Mouse (Mus musculus): ENCODE data around the gene Myh9. TPM values are rescaled to one million over a fixed set of nuclear protein-coding genes. Genes with fewer than 3 reads are reported as not detected.

Myh9 gene
- total RNA-seq, 1 experiment, result 152 TPM

- no peak overlapping the region for H3K9ac ChIP-seq (ENCODE audit: insufficient read depth, low read depth, low read length, poor library complexity, severe bottlenecking)
- H3K4me3 ChIP-seq (ENCODE audit: insufficient read depth in 1 of 2, low read depth in 1 of 2, low read length in 2 of 2, poor library complexity in 1 of 2, severe bottlenecking in 1 of 2), result no peak overlapping the region
- H3K27ac ChIP-seq (ENCODE audit: insufficient read depth, low read depth, low read length, poor library complexity, severe bottlenecking), result no peak overlapping the region
- no peak for DNase-seq (ENCODE audit: low read depth, low spot score)
- TF ChIP-seq ZNF384 (IDR thresholded peaks at IDR 0.05; ENCODE audit: low read depth, low read length) (no peak), CHD2 (IDR thresholded peaks at IDR 0.05; ENCODE audit: low read depth, low read length) (no peak), HCFC1 (IDR thresholded peaks at IDR 0.05; ENCODE audit: borderline replicate concordance, insufficient read depth, low read length) (no peak), ZC3H11A (IDR thresholded peaks at IDR 0.05; ENCODE audit: borderline replicate concordance, low read depth, low read length) (no peak), MAFK (IDR thresholded peaks at IDR 0.05; ENCODE audit: insufficient read depth, low read depth, low read length) (no peak)
- in situ Hi-C loops (cut with MboI; ENCODE audit: low sequenced_read_pairs in 2 of 2, unreplicated experiment in 2 of 2), result no loop called here
- H3K4me1 ChIP-seq (ENCODE audit: control insufficient read depth in 2 of 2, insufficient read depth in 2 of 2, low read length in 2 of 2, poor library complexity in 1 of 2), result peaks cover 9 to 20% of the 10 kb centered on the region in 2 experiments
- peaks cover 39% of the 10 kb centered on the region for H3K36me3 ChIP-seq (ENCODE audit: control insufficient read depth, insufficient read depth, low read length, poor library complexity, severe bottlenecking)
- H3K9me3 ChIP-seq (ENCODE audit: control insufficient read depth, insufficient read depth, low read depth, low read length), result no peaks in the 10 kb centered on the region
Observed at GRCm38 (mm10) chr15:77811099-77811760, 30.7 kb downstream of the Myh9 start.

DNA sequence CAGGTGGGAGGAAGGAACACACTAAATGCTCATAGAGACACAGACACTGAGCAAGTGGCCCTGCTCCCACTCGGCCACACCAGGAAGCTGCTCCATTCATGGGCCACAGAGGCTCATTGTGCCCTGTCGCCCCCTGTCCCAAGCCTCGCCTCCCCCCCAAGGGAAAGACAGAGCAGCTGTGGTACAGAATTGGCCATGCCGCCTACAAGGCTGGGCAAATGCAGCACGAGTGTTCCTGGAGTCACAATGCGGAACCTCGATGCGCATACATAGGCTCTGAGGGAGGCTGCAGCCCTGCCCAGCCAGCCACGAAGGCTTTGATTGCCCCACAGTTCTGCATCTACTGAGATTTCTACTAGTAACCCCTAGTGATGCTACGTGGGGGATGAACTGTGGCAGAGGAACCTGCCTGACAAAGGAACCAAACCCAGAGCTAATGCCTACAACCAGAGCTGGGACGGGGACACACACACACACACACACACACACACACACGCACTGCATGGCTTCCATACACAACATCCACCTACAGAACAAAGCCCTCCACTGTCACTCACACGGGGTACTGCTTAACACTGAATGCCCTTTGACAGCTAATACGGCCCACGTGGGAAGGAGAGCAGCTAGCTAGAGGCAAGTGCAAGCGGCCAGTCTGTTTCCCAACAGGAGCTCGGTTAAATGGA is 31.4 kb downstream of the Myh9 start:
- no peak overlapping the region for H3K9ac ChIP-seq (ENCODE audit: insufficient read depth, low read depth, low read length, poor library complexity, severe bottlenecking)
- no peak overlapping the region for H3K4me3 ChIP-seq (ENCODE audit: insufficient read depth in 1 of 2, low read depth in 1 of 2, low read length in 2 of 2, poor library complexity in 1 of 2, severe bottlenecking in 1 of 2)
- H3K9me3 ChIP-seq (ENCODE audit: control insufficient read depth, insufficient read depth, low read depth, low read length), result no peaks in the 10 kb centered on the region
- peaks cover 42% of the 10 kb centered on the region for H3K36me3 ChIP-seq (ENCODE audit: control insufficient read depth, insufficient read depth, low read length, poor library complexity, severe bottlenecking)
- no peak for DNase-seq (ENCODE audit: low read depth, low spot score)
- no peak overlapping the region for H3K27ac ChIP-seq (ENCODE audit: insufficient read depth, low read depth, low read length, poor library complexity, severe bottlenecking)
- TF ChIP-seq ZNF384 (IDR thresholded peaks at IDR 0.05; ENCODE audit: low read depth, low read length), result no peak
- TF ChIP-seq HCFC1 (IDR thresholded peaks at IDR 0.05; ENCODE audit: borderline replicate concordance, insufficient read depth, low read length), result no peak
- TF ChIP-seq ZC3H11A (IDR thresholded peaks at IDR 0.05; ENCODE audit: borderline replicate concordance, low read depth, low read length), result no peak
- TF ChIP-seq MAFK (IDR thresholded peaks at IDR 0.05; ENCODE audit: insufficient read depth, low read depth, low read length), result no peak
- no peak for TF ChIP-seq CHD2 (IDR thresholded peaks at IDR 0.05; ENCODE audit: low read depth, low read length)
- H3K4me1 ChIP-seq (ENCODE audit: control insufficient read depth in 2 of 2, insufficient read depth in 2 of 2, low read length in 2 of 2, poor library complexity in 1 of 2), result peaks cover 10 to 22% of the 10 kb centered on the region in 2 experiments
- in situ Hi-C loops (cut with MboI; ENCODE audit: low sequenced_read_pairs in 2 of 2, unreplicated experiment in 2 of 2), result no loop called here

DNA sequence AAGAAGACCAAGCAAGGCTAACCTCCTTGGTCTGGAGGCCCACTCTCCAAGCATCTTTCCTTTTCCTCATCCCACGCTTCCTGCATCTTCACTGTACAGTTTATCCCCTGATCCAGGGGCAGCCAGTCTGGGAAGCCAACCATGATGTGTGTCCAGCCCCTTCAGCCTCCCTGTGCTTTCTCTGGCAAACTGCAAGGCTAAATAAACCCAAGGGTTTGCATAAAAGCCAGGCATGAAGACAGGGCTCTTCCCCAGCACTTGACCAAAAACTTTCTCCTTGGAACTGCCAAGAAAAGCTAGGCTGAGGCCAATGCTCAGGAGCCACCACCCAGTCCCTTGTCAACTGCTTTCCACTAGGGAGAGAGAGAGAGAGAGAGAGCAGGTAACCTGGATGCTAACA is 32.5 kb downstream of the Myh9 start:
- in situ Hi-C loops (cut with MboI; ENCODE audit: low sequenced_read_pairs in 2 of 2, unreplicated experiment in 2 of 2), result no loop called here
- Histone ChIP-seq H3K9me3 (ENCODE audit: control insufficient read depth, insufficient read depth, low read depth, low read length) (no peaks in the 10 kb centered on the region), H3K9ac (ENCODE audit: insufficient read depth, low read depth, low read length, poor library complexity, severe bottlenecking) (no peak overlapping the region), H3K4me1 (ENCODE audit: control insufficient read depth in 2 of 2, insufficient read depth in 2 of 2, low read length in 2 of 2, poor library complexity in 1 of 2) (peaks cover 7 to 19% of the 10 kb centered on the region in 2 experiments), H3K36me3 (ENCODE audit: control insufficient read depth, insufficient read depth, low read length, poor library complexity, severe bottlenecking) (peaks cover 45% of the 10 kb centered on the region), H3K4me3 (ENCODE audit: insufficient read depth in 1 of 2, low read depth in 1 of 2, low read length in 2 of 2, poor library complexity in 1 of 2, severe bottlenecking in 1 of 2) (no peak overlapping the region), H3K27ac (ENCODE audit: insufficient read depth, low read depth, low read length, poor library complexity, severe bottlenecking) (no peak overlapping the region)
- DNase-seq (ENCODE audit: low read depth, low spot score), result no peak
- no peak for TF ChIP-seq ZC3H11A (IDR thresholded peaks at IDR 0.05; ENCODE audit: borderline replicate concordance, low read depth, low read length)
- no peak for TF ChIP-seq CHD2 (IDR thresholded peaks at IDR 0.05; ENCODE audit: low read depth, low read length)
- no peak for TF ChIP-seq ZNF384 (IDR thresholded peaks at IDR 0.05; ENCODE audit: low read depth, low read length)
- TF ChIP-seq MAFK (IDR thresholded peaks at IDR 0.05; ENCODE audit: insufficient read depth, low read depth, low read length), result no peak
- no peak for TF ChIP-seq HCFC1 (IDR thresholded peaks at IDR 0.05; ENCODE audit: borderline replicate concordance, insufficient read depth, low read length)

GRCm38 (mm10) chr15:77807264-77807585 is 34.8 kb downstream of the Myh9 start:
- no peak for DNase-seq (ENCODE audit: low read depth, low spot score)
- TF ChIP-seq MAFK (IDR thresholded peaks at IDR 0.05; ENCODE audit: insufficient read depth, low read depth, low read length), result no peak
- TF ChIP-seq ZC3H11A (IDR thresholded peaks at IDR 0.05; ENCODE audit: borderline replicate concordance, low read depth, low read length), result no peak
- TF ChIP-seq CHD2 (IDR thresholded peaks at IDR 0.05; ENCODE audit: low read depth, low read length), result no peak
- TF ChIP-seq HCFC1 (IDR thresholded peaks at IDR 0.05; ENCODE audit: borderline replicate concordance, insufficient read depth, low read length), result no peak
- no peak for TF ChIP-seq ZNF384 (IDR thresholded peaks at IDR 0.05; ENCODE audit: low read depth, low read length)
- in situ Hi-C loops (cut with MboI; ENCODE audit: low sequenced_read_pairs in 2 of 2, unreplicated experiment in 2 of 2), result no loop called here
- Histone ChIP-seq H3K27ac (ENCODE audit: insufficient read depth, low read depth, low read length, poor library complexity, severe bottlenecking) (no peak overlapping the region), H3K4me3 (ENCODE audit: insufficient read depth in 1 of 2, low read depth in 1 of 2, low read length in 2 of 2, poor library complexity in 1 of 2, severe bottlenecking in 1 of 2) (no peak overlapping the region), H3K9me3 (ENCODE audit: control insufficient read depth, insufficient read depth, low read depth, low read length) (no peaks in the 10 kb centered on the region), H3K36me3 (ENCODE audit: control insufficient read depth, insufficient read depth, low read length, poor library complexity, severe bottlenecking) (peaks cover 48% of the 10 kb centered on the region), H3K9ac (ENCODE audit: insufficient read depth, low read depth, low read length, poor library complexity, severe bottlenecking) (no peak overlapping the region), H3K4me1 (ENCODE audit: control insufficient read depth in 2 of 2, insufficient read depth in 2 of 2, low read length in 2 of 2, poor library complexity in 1 of 2) (peaks cover 5 to 20% of the 10 kb centered on the region in 2 experiments; a peak in 2 of 4 replicates)

Data from ES-E14 (cell line).